Mouse (Mus musculus) kidney, adult 2 months (tissue): ENCODE measurements around the gene Ska3.

ENCODE experiments used
- CTCF ChIP-seq: fragments of 200-500 bp; conservative IDR thresholded peaks from 2 replicates; pipeline ENCODE4 v1.5.1; 2011; ENCODE audit warnings: low read depth, mild to moderate bottlenecking, control low read depth, low read length, moderate library complexity, mixed read lengths; ENCODE audit not compliant: insufficient read depth, insufficient read length
- POLR2A ChIP-seq: fragments of 200-500 bp; IDR thresholded peaks from one replicate; pipeline ENCODE4 v1.6.1; 2011; ENCODE audit warnings: low read depth, low read length, control low read depth

DNA sequence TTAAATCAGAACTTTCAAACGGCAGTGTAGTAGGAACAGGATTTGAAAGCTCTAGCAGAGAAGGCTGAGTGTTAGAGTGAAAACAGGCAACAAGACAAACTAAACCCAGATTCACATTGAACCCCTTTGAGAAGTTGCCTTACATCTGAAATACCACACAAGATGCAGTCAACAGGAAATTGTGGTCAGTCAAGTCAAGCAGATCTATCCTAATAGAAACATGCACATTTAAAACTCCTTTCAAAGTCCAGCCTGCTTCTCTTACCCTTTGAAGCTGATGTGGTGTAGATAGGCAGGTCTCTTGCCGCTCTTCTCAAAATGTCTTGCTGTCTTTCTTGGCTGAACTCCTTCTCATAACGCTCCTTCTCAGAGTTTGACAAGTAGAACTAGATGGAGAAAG is 39.3 kb upstream of the Ska3 start:
- TF ChIP-seq CTCF (no peak), POLR2A (no peak)
